Mouse (Mus musculus) embryonic stem cell, embryonic (primary cell): ENCODE data around the gene Sash1.
"Not testable (repeated sequence)": the region's sequence is repeated elsewhere in the genome, so short reads cannot be mapped to it uniquely, and the experiment has no call there.

Experiments used
- CTCF ChIA-PET, 4 experiments: fragments of 300-600 bp in 2 of 4; fragments of 350-600 bp in 2 of 4; sonication (Branson Sonifier 250); formaldehyde crosslinking; loops; one replicate each; lab custom pipeline; 2022; ENCODE audit warnings: inconsistent platforms in 2 of 4; lab: Charles Lee
- POLR2A ChIA-PET, 4 experiments: fragments of 300-600 bp in 2 of 4; fragments of 350-600 bp in 2 of 4; sonication (Branson Sonifier 250); formaldehyde crosslinking; loops; one replicate each; lab custom pipeline; 2022; ENCODE audit warnings: antibody characterized with exemption in 4 of 4, inconsistent platforms in 1 of 4; lab: Charles Lee

Gene Sash1

DNA sequence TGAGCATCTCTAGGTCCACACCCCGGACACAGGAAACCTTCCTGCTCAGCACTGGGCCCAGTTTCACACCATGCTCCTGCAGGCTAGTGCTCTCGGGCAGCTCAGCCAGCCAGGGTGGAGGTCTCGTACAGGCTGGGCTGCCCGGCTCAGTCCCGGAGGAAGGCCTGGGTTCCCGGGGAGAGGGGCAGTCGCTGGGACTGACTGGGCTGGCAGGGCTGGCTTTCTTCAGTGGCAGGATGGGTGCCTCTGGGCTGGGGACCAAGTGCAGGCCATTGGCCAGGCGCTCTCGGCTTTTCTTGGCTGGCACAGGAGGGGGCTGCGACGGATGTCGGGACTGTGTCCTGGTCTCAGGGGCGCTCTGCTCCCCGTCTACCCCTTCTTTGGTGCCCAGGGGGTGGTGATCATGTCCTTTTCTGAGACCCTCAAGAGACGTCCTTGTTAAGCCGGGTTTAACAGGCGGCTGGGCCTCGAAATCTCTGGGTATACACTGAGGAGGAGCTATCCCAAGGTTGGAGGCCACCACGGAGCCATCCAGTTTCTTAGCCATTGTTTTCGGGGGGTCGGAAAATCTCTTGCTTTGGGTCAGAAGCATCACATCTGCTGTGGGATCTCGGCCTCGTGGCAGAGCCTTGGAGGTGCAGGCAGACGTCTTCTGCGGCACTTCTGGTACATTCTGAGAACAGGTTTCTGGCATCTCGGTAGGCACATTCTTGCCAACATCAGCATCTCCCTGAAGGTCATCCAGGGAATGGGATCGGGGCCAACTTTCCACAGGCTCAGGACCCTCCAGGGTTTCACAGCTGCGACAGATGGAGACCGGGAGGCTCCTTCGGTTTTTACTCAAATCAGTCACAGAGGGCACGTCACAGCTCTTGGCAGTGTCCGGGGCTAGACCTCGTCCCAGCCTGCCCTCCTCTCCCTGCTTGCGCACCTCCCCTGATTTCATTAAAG, 156.2 kb downstream of the Sash1 start:
- ChIA-PET CTCF (interaction anchor here in 1 of 4 experiments (0.6 to 0.7 kb wide), 2 partner anchors 14 to 15 kb away, joined by 3 read pairs; no protein-coding TSS in a partner anchor), POLR2A (no interaction called here)

DNA sequence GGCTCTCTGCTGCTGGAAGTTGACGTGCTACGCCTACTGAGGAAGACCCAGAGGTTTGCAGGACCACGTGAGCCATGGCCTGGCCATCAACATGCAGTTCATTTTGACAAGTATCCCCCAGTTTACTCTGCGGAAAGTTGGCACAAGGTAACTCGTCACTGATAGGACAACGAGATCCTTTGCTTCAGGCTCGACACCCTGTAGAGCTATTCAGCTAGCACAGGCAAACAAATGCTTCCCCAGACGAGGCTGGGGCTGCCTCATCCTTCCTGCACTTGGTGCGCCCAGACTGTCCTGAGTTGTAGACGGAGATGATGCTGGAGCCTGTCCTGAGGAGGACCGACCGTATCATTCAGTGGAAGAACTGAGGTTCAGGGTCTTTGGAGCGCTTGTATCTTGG, 166.5 kb downstream of the Sash1 start:
- ChIA-PET CTCF (interaction anchor here in 1 of 4 experiments (0.6 kb wide), 1 partner anchor 237 kb away, joined by 3 read pairs; no protein-coding TSS in a partner anchor), POLR2A (no interaction called here)

GRCm38 (mm10) chr10:8718831-8719230, 167.0 kb downstream of the Sash1 start:
- CTCF ChIA-PET = no interaction called here
- POLR2A ChIA-PET = no interaction called here

DNA sequence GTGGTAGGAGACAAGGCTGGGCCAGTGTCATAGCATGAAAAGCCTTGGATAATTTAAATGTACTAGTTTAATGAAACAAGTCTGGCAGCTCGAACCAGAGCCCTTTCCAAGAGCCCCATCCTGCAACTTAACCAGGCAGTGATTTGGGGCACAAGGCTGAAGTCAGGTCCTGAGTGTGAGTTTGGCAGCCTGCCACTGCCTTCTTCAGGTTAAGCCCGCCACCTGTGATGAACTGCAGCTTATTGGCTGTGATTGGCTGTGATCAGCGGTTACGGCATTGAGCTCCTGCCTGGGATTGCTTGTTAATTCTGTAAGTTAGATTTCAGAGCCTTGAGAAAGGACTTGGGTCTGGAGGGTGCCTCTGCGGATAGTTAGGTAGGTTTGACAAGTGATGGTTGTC, 168.7 kb downstream of the Sash1 start:
- ChIA-PET CTCF (interaction anchor here in 1 of 4 experiments (0.6 kb wide), 1 partner anchor 871 kb away, joined by 3 read pairs; no protein-coding TSS in a partner anchor), POLR2A (interaction anchor here in 1 of 4 experiments (1.0 kb wide), 1 partner anchor 179 kb away, joined by 3 read pairs; no protein-coding TSS in a partner anchor)

- CTCF ChIA-PET = interaction anchor here (0.5 to 1.9 kb wide), 31 partner anchors 8 to 1290 kb away, joined by 3 to 12 read pairs (median 3); no protein-coding TSS in a partner anchor
- POLR2A ChIA-PET = interaction anchor here in 1 of 4 experiments (0.6 to 0.7 kb wide), 2 partner anchors 79 to 1243 kb away, joined by 3 to 7 read pairs; partner anchors contain the start of gene Ulbp1
Measured at GRCm38 (mm10) chr10:8715679-8716284, 170.1 kb downstream of the Sash1 start.

GRCm38 (mm10) chr10:8696636-8697035, 189.2 kb downstream of the Sash1 start:
- POLR2A ChIA-PET, CTCF ChIA-PET: not testable (repeated sequence)

DNA sequence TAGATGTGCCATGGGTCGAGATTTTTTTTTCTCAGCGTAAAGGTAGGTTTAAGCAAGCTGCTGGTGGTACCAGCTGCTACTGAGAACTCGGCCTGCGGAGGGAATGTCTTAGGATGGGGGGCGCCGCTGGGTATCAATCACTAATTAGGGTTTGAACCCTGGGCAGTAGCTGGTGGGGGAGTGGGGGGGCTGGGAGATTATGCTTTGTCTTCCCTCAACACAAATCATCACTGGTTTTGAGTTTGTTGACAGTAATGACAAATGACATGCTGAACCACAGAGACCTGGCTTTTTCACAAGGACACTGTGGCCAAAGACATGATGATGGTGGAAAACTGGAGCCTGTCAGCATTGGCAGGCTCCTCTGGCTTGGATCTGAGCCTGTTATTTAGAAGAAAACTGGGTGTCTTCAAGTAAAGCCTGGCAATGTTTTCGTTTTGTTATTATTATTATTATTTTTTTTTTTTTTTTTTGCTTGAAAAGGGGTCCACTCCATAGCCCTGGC, 191.8 kb downstream of the Sash1 start:
- ChIA-PET CTCF (no interaction called here), POLR2A (interaction anchor here in 1 of 4 experiments (0.7 kb wide), 2 partner anchors 84 to 109 kb away, joined by 4 read pairs; no protein-coding TSS in a partner anchor)

GRCm38 (mm10) chr10:8693561-8693960, 192.3 kb downstream of the Sash1 start:
- ChIA-PET CTCF (no interaction called here), POLR2A (interaction anchor here in 1 of 4 experiments (0.7 kb wide), 1 partner anchor 85 kb away, joined by 4 read pairs; no protein-coding TSS in a partner anchor)

- ChIA-PET POLR2A (no interaction called here), CTCF (no interaction called here)
Measured at GRCm38 (mm10) chr10:8692531-8692930, 193.3 kb downstream of the Sash1 start.

DNA sequence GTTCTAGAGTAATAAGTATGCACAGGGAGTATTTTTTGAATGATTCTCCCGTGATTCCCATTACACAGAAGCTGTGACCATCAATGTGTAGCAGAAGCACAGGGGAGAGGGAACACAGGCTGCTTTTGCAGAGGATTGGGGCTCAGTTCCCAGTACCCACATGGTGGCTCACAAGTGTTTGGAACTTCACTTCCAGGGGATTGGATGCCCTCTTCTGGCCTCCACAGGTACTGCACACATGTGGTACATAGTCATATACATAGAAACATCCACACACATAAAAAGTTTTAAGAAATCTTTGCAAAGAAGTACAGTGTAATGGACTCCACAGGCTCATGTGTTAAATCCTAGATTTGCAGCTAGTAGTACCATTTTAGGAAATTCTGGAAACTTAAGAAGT, 199.7 kb downstream of the Sash1 start:
- CTCF ChIA-PET = interaction anchor here in 1 of 4 experiments (0.6 kb wide), 1 partner anchor 922 kb away, joined by 3 read pairs; no protein-coding TSS in a partner anchor
- POLR2A ChIA-PET = no interaction called here

GRCm38 (mm10) chr10:8685269-8685668, 200.6 kb downstream of the Sash1 start:
- POLR2A ChIA-PET = interaction anchor here in 2 of 4 experiments (0.5 to 0.6 kb wide), 2 partner anchors 240 to 1453 kb away, joined by 3 read pairs; no protein-coding TSS in a partner anchor
- CTCF ChIA-PET = no interaction called here

DNA sequence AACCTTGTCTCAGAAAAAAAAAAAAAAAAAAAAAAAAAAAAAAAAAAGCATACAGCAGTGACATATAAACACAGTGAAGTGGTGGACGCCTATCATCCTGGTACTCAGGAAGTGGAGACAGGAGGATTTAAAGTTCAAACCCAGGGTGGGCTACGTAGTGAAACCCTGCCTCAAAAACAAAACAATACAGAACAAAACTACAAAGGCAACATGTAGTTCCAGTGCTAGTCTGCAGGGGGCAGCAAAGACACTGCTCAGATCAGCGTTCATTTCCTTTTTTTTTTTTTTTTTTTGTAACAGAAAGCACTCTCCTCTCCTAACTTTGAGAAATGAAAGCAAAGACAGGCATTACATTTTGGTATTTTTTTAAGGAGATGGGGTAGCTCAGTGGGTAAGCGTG, 203.0 kb downstream of the Sash1 start:
- ChIA-PET CTCF (interaction anchor here in 1 of 4 experiments (0.7 kb wide), 1 partner anchor 487 kb away, joined by 8 read pairs; no protein-coding TSS in a partner anchor), POLR2A (interaction anchor here in 1 of 4 experiments (0.7 kb wide), 1 partner anchor 35 kb away, joined by 6 read pairs; no protein-coding TSS in a partner anchor)

- CTCF ChIA-PET = no interaction called here
- POLR2A ChIA-PET = interaction anchor here in 1 of 4 experiments (0.7 kb wide), 1 partner anchor 34 kb away, joined by 6 read pairs; no protein-coding TSS in a partner anchor
Measured at GRCm38 (mm10) chr10:8682341-8682740, 203.5 kb downstream of the Sash1 start.

DNA sequence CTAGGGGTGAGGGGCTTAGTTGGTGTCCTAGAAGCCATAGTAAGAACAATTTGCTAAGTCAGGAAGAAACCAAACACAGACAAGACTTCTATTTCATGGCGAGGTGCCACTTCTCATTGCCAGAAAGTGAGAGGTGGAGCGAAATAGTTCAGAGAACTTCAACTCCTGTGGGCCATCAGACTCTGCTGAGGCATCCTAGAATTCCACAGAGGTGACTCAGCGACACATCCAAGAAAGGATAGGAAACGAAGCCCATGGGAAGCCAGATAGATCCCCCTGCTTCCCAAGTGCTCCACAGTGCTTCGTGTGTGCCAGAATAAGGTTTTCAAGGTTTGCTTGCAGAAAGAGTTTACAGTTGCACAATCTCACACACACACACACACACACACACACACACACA, 209.1 kb downstream of the Sash1 start:
- CTCF ChIA-PET = no interaction called here
- POLR2A ChIA-PET = no interaction called here
